Mouse (Mus musculus): ENCODE results near the gene Vamp2. TPM values are rescaled to one million over a fixed set of nuclear protein-coding genes. Genes with fewer than 3 reads are reported as not detected.
A peak's percentile ranks its signal among the peaks of the same experiment; 100 is the strongest.

Vamp2 gene
- 1,000 to 10,000 TPM; 1,053 to 1,091 TPM for total RNA-seq (2021)
- long read RNA-seq, experiment 1, transcript Vamp2-202 (4 exons, 1,113 nt), result minor isoform, 13 of 2,130 reads
- long read RNA-seq, experiment 1, transcript Vamp2-201 (5 exons, 2,205 nt), result major isoform, 1,894 of 2,130 reads
- long read RNA-seq, experiment 1, partial matches to known transcripts, result 115 of 2,130 reads
- long read RNA-seq, experiment 1, other reads (novel, unspliced or antisense), result 106 of 2,130 reads
- long read RNA-seq, experiment 2, transcript Vamp2-201 (5 exons, 2,205 nt), result major isoform, 749 of 928 reads
- long read RNA-seq, experiment 2, partial matches to known transcripts, result 174 of 928 reads
- long read RNA-seq, experiment 2, other reads (novel, unspliced or antisense), result 2 of 928 reads

GRCm38 (mm10) chr11:69088103-69088855, at the start of gene Vamp2:
Gene Vamp2, plus strand, starts transcription at chr11:69088490.
- peak; percentile 95 to 96 for DNase-seq (ENCODE audit: low spot score in 2 of 2)

- peak; percentile 74 for DNase-seq (ENCODE audit: low spot score in 2 of 2)
Measured at GRCm38 (mm10) chr11:69045531-69046394, 42.5 kb upstream of the Vamp2 start, which contains the start of gene Aurkb. Gene Aurkb, plus strand, starts transcription at chr11:69045647.

- DNase-seq (ENCODE audit: low spot score in 2 of 2), result no peak
Measured at GRCm38 (mm10) chr11:69046395-69046774, 41.9 kb upstream of the Vamp2 start.

- no peak for DNase-seq (ENCODE audit: low spot score in 2 of 2)
Measured at GRCm38 (mm10) chr11:69047592-69047991, 40.7 kb upstream of the Vamp2 start.

- no peak for DNase-seq (ENCODE audit: low spot score in 2 of 2)
Measured at GRCm38 (mm10) chr11:69048151-69048550, 40.1 kb upstream of the Vamp2 start.

GRCm38 (mm10) chr11:69050748-69051147, 37.5 kb upstream of the Vamp2 start:
- no peak for DNase-seq (ENCODE audit: low spot score in 2 of 2)

- no peak for DNase-seq (ENCODE audit: low spot score in 2 of 2)
Measured at GRCm38 (mm10) chr11:69051771-69052170, 36.5 kb upstream of the Vamp2 start.

- no peak for DNase-seq (ENCODE audit: low spot score in 2 of 2)
Measured at GRCm38 (mm10) chr11:69052824-69053421, 35.4 kb upstream of the Vamp2 start.

- DNase-seq (ENCODE audit: low spot score in 2 of 2), result no peak
Measured at GRCm38 (mm10) chr11:69053848-69054247, 34.4 kb upstream of the Vamp2 start.

GRCm38 (mm10) chr11:69058265-69058664, 30.0 kb upstream of the Vamp2 start:
- DNase-seq (ENCODE audit: low spot score in 2 of 2), result no peak

- DNase-seq (ENCODE audit: low spot score in 2 of 2), result no peak
Measured at GRCm38 (mm10) chr11:69058729-69059356, 29.4 kb upstream of the Vamp2 start.

- DNase-seq (ENCODE audit: low spot score in 2 of 2), result peak; percentile 91 to 96
Measured at GRCm38 (mm10) chr11:69059357-69059974, 28.8 kb upstream of the Vamp2 start, which contains the start of gene Borcs6. Gene Borcs6, plus strand, starts transcription at chr11:69059717.

- peak; percentile 36 to 48 for DNase-seq (ENCODE audit: low spot score in 2 of 2)
Measured at GRCm38 (mm10) chr11:69059975-69060411, 28.3 kb upstream of the Vamp2 start.

- DNase-seq (ENCODE audit: low spot score in 2 of 2), result peak; percentile 25 to 35
Measured at GRCm38 (mm10) chr11:69060448-69061254, 27.6 kb upstream of the Vamp2 start.

GRCm38 (mm10) chr11:69061255-69061912, 26.9 kb upstream of the Vamp2 start:
- peak; percentile 18 to 25 for DNase-seq (ENCODE audit: low spot score in 2 of 2)

- peak; percentile 81 to 82 for DNase-seq (ENCODE audit: low spot score in 2 of 2)
Measured at GRCm38 (mm10) chr11:69062194-69062760, 26.0 kb upstream of the Vamp2 start.

- DNase-seq (ENCODE audit: low spot score in 2 of 2), result peak; percentile 95 to 97
Measured at GRCm38 (mm10) chr11:69062761-69063224, 25.5 kb upstream of the Vamp2 start.
